Mouse (Mus musculus) testis, adult 2 months (tissue): ENCODE data around the gene C2cd4c. TPM values are rescaled to one million over a fixed set of nuclear protein-coding genes. Genes with fewer than 3 reads are reported as not detected.

Experiments used
- H3K27ac ChIP-seq: fragments of 200-500 bp; 2 replicates; pipeline ENCODE4 v1.5.1; 2012; ENCODE audit warnings: low read depth, low read length; ENCODE audit not compliant: control insufficient read depth, insufficient read depth
- H3K27me3 ChIP-seq: fragments of 200-500 bp; 2 replicates; pipeline ENCODE4 v1.6.1; 2012; ENCODE audit warnings: mild to moderate bottlenecking, low read length, moderate library complexity; ENCODE audit not compliant: control insufficient read depth, insufficient read depth
- H3K36me3 ChIP-seq: fragments of 200-500 bp; 2 replicates; pipeline ENCODE4 v1.6.1; 2012; ENCODE audit warnings: mild to moderate bottlenecking, low read length; ENCODE audit not compliant: control insufficient read depth, insufficient read depth
- H3K4me1 ChIP-seq: fragments of 200-500 bp; 2 replicates; pipeline ENCODE4 v1.6.1; 2012; ENCODE audit warnings: low read length; ENCODE audit not compliant: control insufficient read depth, insufficient read depth
- H3K4me3 ChIP-seq: fragments of 200-500 bp; 2 replicates; pipeline ENCODE4 v1.5.1; 2012; ENCODE audit warnings: low read depth, mild to moderate bottlenecking, low read length, moderate library complexity, mixed read lengths; ENCODE audit not compliant: control insufficient read depth
- CTCF ChIP-seq: fragments of 200-500 bp; IDR thresholded peaks from 2 replicates; pipeline ENCODE4 v1.5.1; 2012; ENCODE audit warnings: low read depth, mild to moderate bottlenecking, inconsistent platforms, low read length, moderate library complexity; ENCODE audit not compliant: control insufficient read depth, insufficient read depth, insufficient replicate concordance
- POLR2A ChIP-seq: fragments of 200-500 bp; IDR thresholded peaks from 2 replicates; pipeline ENCODE4 v1.6.1; 2012; ENCODE audit warnings: low read depth, mild to moderate bottlenecking, inconsistent platforms, low read length, moderate library complexity; ENCODE audit not compliant: control insufficient read depth
- polyA plus RNA-seq: library from polyadenylated mRNA; depleted of rRNA; stranded (reverse); fragments of >200 nt; gene quantifications from 2 replicates; pipeline ENCODE4 v1.2.3, GENCODE M21; 2012

Gene C2cd4c
- polyA plus RNA-seq, 1 experiment, result 1.5 TPM

DNA sequence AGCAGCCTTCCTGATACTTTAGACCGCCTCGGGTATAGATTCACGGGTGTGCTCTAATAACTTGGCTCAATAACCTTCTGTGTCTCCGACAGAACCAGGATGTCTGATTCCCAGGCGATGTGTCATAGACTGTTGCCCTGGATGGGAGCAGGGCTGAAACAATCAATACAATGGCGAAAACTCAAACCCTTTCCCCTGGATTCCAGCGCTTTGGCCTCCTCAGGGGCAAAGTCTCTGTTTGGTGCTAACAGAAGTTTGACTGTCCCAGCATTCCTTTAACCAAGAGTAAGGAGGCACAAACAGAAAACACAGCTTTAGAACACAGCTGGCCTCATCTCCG lies 18.3 kb downstream of the C2cd4c start:
- no peaks in the 10 kb centered on the region for H3K27me3 ChIP-seq
- TF ChIP-seq CTCF (no peak), POLR2A (no peak)
- H3K4me1 ChIP-seq, result no peaks in the 10 kb centered on the region
- no peak overlapping the region for H3K27ac ChIP-seq
- no peaks in the 10 kb centered on the region for H3K36me3 ChIP-seq
- no peak overlapping the region for H3K4me3 ChIP-seq

DNA sequence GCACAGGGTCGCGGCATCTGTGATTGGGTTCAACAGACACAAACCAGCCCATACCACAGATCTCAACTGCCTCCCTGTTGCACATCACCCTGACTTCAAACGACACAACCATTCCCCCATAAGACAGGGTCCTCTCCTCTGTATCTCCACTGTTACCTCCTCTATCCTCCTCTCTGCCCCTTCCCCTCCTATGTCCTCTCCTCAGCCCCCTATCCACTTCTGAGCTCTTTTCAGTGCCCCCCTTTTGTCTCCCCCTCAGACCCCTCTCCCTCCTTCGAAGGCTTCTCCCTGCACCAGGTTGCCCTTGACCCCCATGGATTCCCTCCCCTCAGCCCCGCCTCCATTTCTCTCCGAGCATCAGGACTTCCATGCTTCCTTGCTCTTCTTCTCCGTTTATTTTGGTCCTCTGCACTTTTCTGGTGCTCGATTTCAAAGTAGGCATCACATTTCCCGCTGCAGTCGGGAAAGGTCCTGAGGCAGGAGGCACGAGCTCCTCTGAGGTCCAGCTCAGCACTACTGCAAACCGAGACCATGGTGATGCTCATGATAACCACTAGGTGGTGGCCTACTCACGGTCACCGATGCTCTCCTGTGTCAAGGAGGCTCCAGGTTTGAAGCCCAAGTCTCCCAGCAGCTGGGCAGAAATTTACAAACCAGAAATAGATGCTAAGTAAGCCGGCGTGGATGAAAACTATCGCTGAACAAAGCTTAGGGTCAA lies 18.8 kb downstream of the C2cd4c start:
- Histone ChIP-seq H3K27ac (no peak overlapping the region), H3K4me1 (no peaks in the 10 kb centered on the region), H3K27me3 (no peaks in the 10 kb centered on the region), H3K36me3 (no peaks in the 10 kb centered on the region), H3K4me3 (no peak overlapping the region)
- peak; percentile 90; the same call in 1 of the 2 replicates for TF ChIP-seq CTCF
- TF ChIP-seq POLR2A, result no peak

GRCm38 (mm10) chr10:79594111-79594510 lies 19.7 kb downstream of the C2cd4c start:
- H3K27ac ChIP-seq, result no peak overlapping the region
- H3K36me3 ChIP-seq, result no peaks in the 10 kb centered on the region
- H3K27me3 ChIP-seq, result no peaks in the 10 kb centered on the region
- H3K4me3 ChIP-seq, result no peak overlapping the region
- no peaks in the 10 kb centered on the region for H3K4me1 ChIP-seq
- no peak for TF ChIP-seq CTCF
- no peak for TF ChIP-seq POLR2A

GRCm38 (mm10) chr10:79590702-79591101 lies 23.1 kb downstream of the C2cd4c start:
- Histone ChIP-seq H3K4me1 (peaks cover 5% of the 10 kb centered on the region), H3K27me3 (no peaks in the 10 kb centered on the region), H3K4me3 (no peak overlapping the region), H3K27ac (no peak overlapping the region), H3K36me3 (no peaks in the 10 kb centered on the region)
- TF ChIP-seq POLR2A (no peak), CTCF (no peak)

- no peak overlapping the region for H3K27ac ChIP-seq
- TF ChIP-seq CTCF (no peak), POLR2A (no peak)
- H3K27me3 ChIP-seq, result no peaks in the 10 kb centered on the region
- H3K36me3 ChIP-seq, result no peaks in the 10 kb centered on the region
- peaks cover 5% of the 10 kb centered on the region for H3K4me1 ChIP-seq
- H3K4me3 ChIP-seq, result peak overlapping the region; percentile 43
Measured at GRCm38 (mm10) chr10:79587752-79588126, 26.1 kb downstream of the C2cd4c start.

- Histone ChIP-seq H3K4me1 (peaks cover 5% of the 10 kb centered on the region), H3K27me3 (no peaks in the 10 kb centered on the region), H3K27ac (no peak within 1 kb of the TSS), H3K4me3 (peak within 1 kb of the TSS; percentile 43), H3K36me3 (no peaks in the 10 kb centered on the region)
- no peak for TF ChIP-seq CTCF
- peak; percentile 43; the same call in 1 of the 2 replicates for TF ChIP-seq POLR2A
Measured at GRCm38 (mm10) chr10:79587061-79587751, 26.6 kb downstream of the C2cd4c start, which contains the start of gene Theg. Gene Theg, minus strand, starts transcription at chr10:79587331.

- no peaks in the 10 kb centered on the region for H3K36me3 ChIP-seq
- no peaks in the 10 kb centered on the region for H3K27me3 ChIP-seq
- H3K27ac ChIP-seq, result no peak overlapping the region
- H3K4me1 ChIP-seq, result peaks cover 5% of the 10 kb centered on the region
- peak overlapping the region; percentile 43 for H3K4me3 ChIP-seq
- TF ChIP-seq CTCF (no peak), POLR2A (no peak)
Measured at GRCm38 (mm10) chr10:79586243-79586642, 27.6 kb downstream of the C2cd4c start.
